Mouse (Mus musculus) midbrain, embryonic 14.5 days (tissue): ENCODE results near the gene Mx1. TPM values are rescaled to one million over a fixed set of nuclear protein-coding genes. Genes with fewer than 3 reads are reported as not detected.

ENCODE experiments used
- ATAC-seq: fragments of 200-750 bp; cut with Nextera tagmentation; 2 replicates; pipeline ENCODE4 v1.8.0; 2017; ENCODE audit warnings: moderate number of reproducible peaks, moderate library complexity; ENCODE audit not compliant: low FRiP score, low TSS enrichment
- DNase-seq: peaks from one replicate; pipeline ENCODE4 v3.0.0-alpha.2; 2015
- H3K27ac ChIP-seq: fragments of 300-500 bp; sonication (generic); replicated peaks from 2 replicates; pipeline ENCODE4 v1.5.1; 2014; ENCODE audit warnings: mild to moderate bottlenecking, low read depth, low read length, moderate library complexity
- H3K27me3 ChIP-seq: fragments of 300-500 bp; sonication (generic); 2 replicates; pipeline ENCODE4 v1.6.1; 2014; ENCODE audit warnings: low read length, control low read depth, mixed read lengths; ENCODE audit not compliant: control insufficient read depth, insufficient read depth
- H3K36me3 ChIP-seq: fragments of 300-500 bp; sonication (generic); 2 replicates; pipeline ENCODE4 v1.6.1; 2014; ENCODE audit warnings: low read length, control low read depth; ENCODE audit not compliant: control insufficient read depth, insufficient read depth
- H3K4me1 ChIP-seq: fragments of 300-500 bp; sonication (generic); 2 replicates; pipeline ENCODE4 v1.6.1; 2014; ENCODE audit warnings: mild to moderate bottlenecking, antibody characterized with exemption, low read length, control low read depth; ENCODE audit not compliant: control insufficient read depth, insufficient read depth
- H3K4me2 ChIP-seq: fragments of 300-500 bp; sonication (generic); 2 replicates; pipeline ENCODE4 v1.6.1; 2014; ENCODE audit warnings: mild to moderate bottlenecking, low read length, moderate library complexity
- H3K4me3 ChIP-seq: fragments of 300-500 bp; sonication (generic); replicated peaks from 2 replicates; pipeline ENCODE4 v1.5.1; 2014; ENCODE audit warnings: low read depth, low read length
- H3K9ac ChIP-seq: fragments of 300-500 bp; sonication (generic); replicated peaks from 2 replicates; pipeline ENCODE4 v1.6.1; 2014; ENCODE audit warnings: mild to moderate bottlenecking, low read length, moderate library complexity
- H3K9me3 ChIP-seq: fragments of 300-500 bp; sonication (generic); 2 replicates; pipeline ENCODE4 v1.6.1; 2016; ENCODE audit warnings: low read length, control low read depth, mixed read lengths; ENCODE audit not compliant: control insufficient read depth
- WGBS: fragments of 180-500 bp; shearing (Covaris S2); extraction: QIAGEN DNeasy Blood & Tissue Kit; methylation state at CpG from one replicate; pipeline ENCODE4 v1.1.7; 2014; 5-methylcytosine and 5-hydroxymethylcytosine counted together
- polyA plus RNA-seq: library from polyadenylated mRNA; unstranded; fragments of >200 nt; fragmentation: Nextera tagmentation; extraction: Ambion mirVana; gene quantifications from 2 replicates; pipeline ENCODE4 v1.2.1, GENCODE M21; 2014

Gene Mx1
- polyA plus RNA-seq, 1 experiment from 2014 or later = 0.99 TPM

DNA sequence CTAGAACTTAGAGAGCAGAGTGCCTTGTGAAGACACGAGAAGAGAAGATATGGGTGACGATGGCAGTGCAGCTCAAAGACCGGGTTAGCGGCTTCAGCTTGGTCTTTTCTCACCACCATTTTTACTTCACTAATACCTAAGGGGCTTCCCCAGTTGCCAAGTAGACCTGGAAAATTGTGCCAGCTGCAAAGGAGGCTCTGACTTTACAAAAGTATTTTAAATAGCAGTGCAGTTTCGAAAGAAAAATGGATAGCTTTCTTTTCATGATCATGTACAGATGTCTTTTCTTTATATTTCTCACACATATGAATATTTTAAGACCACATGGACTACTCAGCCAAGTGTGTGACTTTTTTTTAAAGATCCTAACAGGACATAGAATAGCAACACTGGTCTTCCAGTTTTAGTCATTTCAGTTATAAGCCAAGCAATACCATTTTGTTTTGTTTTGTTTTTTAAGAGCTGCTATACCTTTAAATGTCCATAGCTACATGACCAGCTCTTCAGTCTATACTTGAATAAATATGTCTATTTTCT, 57.2 kb downstream of the Mx1 start:
- WGBS = 94% methylated on average over 5 of the region's 5 CpGs
- H3K9ac ChIP-seq = no peak overlapping the region

DNA sequence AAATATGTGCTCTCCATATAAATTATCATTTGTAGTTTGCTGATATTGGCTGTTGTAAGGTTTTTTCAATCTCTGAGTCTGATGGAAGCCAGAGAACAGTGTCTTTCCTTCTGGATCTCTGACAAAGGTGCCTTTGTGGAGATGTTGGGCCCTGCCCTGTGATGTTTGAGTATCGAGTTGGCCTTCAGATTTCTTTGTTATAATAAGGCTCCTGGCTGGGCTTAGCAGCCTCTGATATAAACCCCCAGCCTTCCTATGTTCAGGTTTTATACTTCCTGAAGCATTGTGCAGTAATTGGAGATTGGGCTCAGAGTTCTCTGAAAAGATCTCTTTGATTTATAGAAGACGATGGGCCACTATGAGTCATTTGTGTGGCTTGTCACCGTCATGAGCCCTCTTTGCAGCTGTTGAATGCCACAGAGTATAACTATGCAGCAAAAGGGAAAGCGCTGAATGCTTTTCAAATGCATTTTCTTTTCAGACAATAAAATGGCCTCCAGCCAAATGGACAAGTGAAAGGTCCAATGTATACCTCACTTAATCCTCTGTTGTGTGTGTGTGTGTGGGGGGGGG, 60.4 kb downstream of the Mx1 start:
- H3K27me3 ChIP-seq = no peaks in the 10 kb centered on the region
- H3K9me3 ChIP-seq = no peaks in the 10 kb centered on the region
- no peak overlapping the region for H3K4me2 ChIP-seq
- H3K9ac ChIP-seq = no peak overlapping the region
- H3K36me3 ChIP-seq = no peaks in the 10 kb centered on the region
- peak; percentile 8 for DNase-seq
- no peak overlapping the region for H3K4me3 ChIP-seq
- 35% methylated on average over 4 of the region's 4 CpGs for WGBS
- H3K27ac ChIP-seq = no peak overlapping the region
- ATAC-seq = no peak
- no peaks in the 10 kb centered on the region for H3K4me1 ChIP-seq

More for the DNA sequence above, 57.2 kb downstream of the Mx1 start:
- Histone ChIP-seq H3K27ac (no peak overlapping the region), H3K4me2 (no peak overlapping the region), H3K27me3 (no peaks in the 10 kb centered on the region), H3K9me3 (no peaks in the 10 kb centered on the region), H3K36me3 (no peaks in the 10 kb centered on the region), H3K4me3 (no peak overlapping the region), H3K4me1 (no peaks in the 10 kb centered on the region)
- DNase-seq (no peak), ATAC-seq (no peak)

DNA sequence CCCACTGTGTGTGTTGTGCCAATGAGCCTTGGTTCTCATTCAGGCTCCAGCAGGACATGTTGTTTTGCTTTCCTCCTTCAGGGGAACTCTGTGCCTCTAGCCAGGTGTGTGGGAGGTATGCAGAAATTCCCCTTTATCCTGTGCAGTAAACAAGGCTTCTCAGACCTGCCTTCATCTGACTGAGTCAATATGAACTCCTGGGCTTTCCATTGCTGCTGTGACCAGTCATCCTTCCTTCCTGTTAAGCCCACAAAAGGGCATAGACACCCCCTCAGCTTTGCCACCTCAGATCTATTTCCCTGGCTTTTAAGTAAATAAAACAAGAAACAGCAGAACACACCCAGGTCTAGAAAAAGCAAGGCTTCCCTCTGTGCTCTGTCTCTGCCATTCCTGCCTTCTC, 61.0 kb downstream of the Mx1 start:
- no peak overlapping the region for H3K4me2 ChIP-seq
- no peak overlapping the region for H3K4me3 ChIP-seq
- H3K27ac ChIP-seq = no peak overlapping the region
- H3K36me3 ChIP-seq = no peaks in the 10 kb centered on the region
- no peaks in the 10 kb centered on the region for H3K27me3 ChIP-seq
- DNase-seq (no peak), ATAC-seq (no peak)
- H3K9me3 ChIP-seq = no peaks in the 10 kb centered on the region
- no peak overlapping the region for H3K9ac ChIP-seq
- no peaks in the 10 kb centered on the region for H3K4me1 ChIP-seq

DNA sequence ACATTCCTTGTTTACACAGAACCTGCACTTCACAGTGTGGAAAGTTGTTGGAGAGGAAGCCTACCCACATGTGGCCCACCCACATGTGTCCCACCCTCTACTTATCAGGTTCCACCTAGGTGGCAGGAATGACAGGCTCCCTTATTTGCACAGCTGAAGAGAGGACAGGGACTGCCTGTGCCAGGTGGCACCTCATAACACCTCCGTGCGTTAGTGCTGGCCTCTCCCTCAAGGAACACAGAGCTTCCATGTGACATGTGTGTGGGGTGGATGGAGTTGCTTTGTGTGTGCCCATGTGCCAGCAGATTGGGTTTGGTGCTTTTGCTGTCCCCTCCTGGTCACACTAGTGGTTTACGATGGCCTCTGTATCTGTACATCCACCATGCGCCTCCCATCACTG, 62.7 kb downstream of the Mx1 start:
- ATAC-seq = no peak
- 93% methylated on average over 4 of the region's 4 CpGs for WGBS
- no peak overlapping the region for H3K4me3 ChIP-seq

DNA sequence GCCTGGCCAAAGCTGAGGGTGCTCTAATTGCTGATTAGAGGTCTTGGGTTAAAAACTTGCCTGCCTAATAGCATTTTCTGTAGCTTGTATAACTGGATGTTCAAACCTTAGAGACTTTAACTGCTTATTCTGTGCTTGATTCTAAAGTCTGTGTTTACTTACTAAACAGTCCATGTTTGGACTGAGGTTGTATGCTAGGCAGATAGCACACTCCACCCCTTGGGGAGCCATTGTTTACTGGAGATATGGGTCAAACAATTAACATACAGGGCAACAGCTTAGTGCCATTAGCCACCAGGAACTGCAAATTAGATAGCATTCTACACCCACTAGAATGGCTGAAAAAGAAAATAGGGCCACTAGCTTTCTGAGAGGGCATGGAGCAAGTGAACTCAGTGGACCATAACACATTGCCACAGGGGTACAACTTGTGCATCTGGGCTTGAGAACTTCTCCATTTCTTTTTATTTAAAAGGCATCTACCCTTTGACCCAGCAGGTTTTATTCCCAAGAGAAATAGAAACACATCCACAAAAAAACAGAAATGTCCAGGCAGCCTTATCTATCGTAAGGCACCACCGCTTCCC, 64.7 kb downstream of the Mx1 start:
- no peak overlapping the region for H3K4me2 ChIP-seq
- DNase-seq = no peak
- H3K27ac ChIP-seq = no peak overlapping the region
- no peaks in the 10 kb centered on the region for H3K4me1 ChIP-seq
- no peak overlapping the region for H3K9ac ChIP-seq
- no peaks in the 10 kb centered on the region for H3K27me3 ChIP-seq
- H3K36me3 ChIP-seq = no peaks in the 10 kb centered on the region
- ATAC-seq = no peak
- WGBS = 92% methylated on average over 2 of the region's 2 CpGs
- no peak overlapping the region for H3K4me3 ChIP-seq
- no peaks in the 10 kb centered on the region for H3K9me3 ChIP-seq

More for the DNA sequence above, 62.7 kb downstream of the Mx1 start:
- Histone ChIP-seq H3K27ac (no peak overlapping the region), H3K36me3 (no peaks in the 10 kb centered on the region), H3K4me1 (no peaks in the 10 kb centered on the region), H3K4me2 (no peak overlapping the region), H3K9ac (no peak overlapping the region), H3K9me3 (no peaks in the 10 kb centered on the region), H3K27me3 (no peaks in the 10 kb centered on the region)
- no peak for DNase-seq

Other genes with a start within 250 kb of the Mx1 start
- 2.9 and 4.8 TPM in 2 replicates for gene Bace2, start 106.2 kb downstream of the Mx1 start, polyA plus RNA-seq
- gene Fam3b, start 51.9 kb upstream of the Mx1 start, polyA plus RNA-seq = not detected in 2 replicates
- gene Tmprss2, start 148.3 kb upstream of the Mx1 start, polyA plus RNA-seq = 0.18 TPM in 1 of 2 replicates, not detected in the other